In the genomic region with DNA sequence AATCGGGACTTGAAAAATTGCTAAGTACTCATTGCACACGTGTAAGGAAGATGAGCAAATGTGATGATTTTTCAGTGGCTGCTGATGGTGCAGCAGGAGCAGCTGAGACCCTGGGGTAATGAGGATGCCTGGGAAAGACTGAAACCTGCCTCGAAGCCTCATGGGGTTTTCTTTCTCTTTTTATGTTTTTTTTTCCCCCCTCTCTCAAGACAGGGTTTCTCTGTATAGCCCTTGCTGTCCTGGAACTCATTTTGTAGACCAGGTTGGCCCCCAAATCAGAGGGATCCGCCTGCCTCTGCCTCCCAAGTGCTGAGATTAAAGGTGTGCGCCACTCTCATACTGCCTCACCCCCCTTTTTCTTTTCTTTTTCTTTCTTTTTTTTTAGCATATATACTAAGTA, we compare ENCODE assay signal across 29 mouse cellular contexts.
"Had no signal": no experiment of that assay in that cellular context is flagged by ENCODE, and none has a peak within 500 bp of the region (broad histone marks: within the 10 kb centered on the region; RNA-seq: fewer than 3 reads in every experiment).

No protein-coding gene starts in this region.

- H3K9me3 ChIP-seq: heart, embryonic 12.5 days; heart, embryonic 13.5 days; heart, embryonic 15.5 days; hindbrain, embryonic 10.5 days; hindbrain, embryonic 12.5 days; hindbrain, embryonic 13.5 days; hindbrain, embryonic 15.5 days; intestine, embryonic 15.5 days; kidney, embryonic 15.5 days had no signal

- H3K27ac ChIP-seq: heart, embryonic 13.5 days; heart, embryonic 15.5 days; hindbrain, embryonic 10.5 days; hindbrain, embryonic 12.5 days; hindbrain, embryonic 14.5 days; hindbrain, embryonic 15.5 days; hindbrain, postnatal 0 days; intestine, embryonic 15.5 days; kidney, embryonic 15.5 days; kidney, postnatal 0 days; left cerebral cortex, adult 2 months had no signal

- H3K4me2 ChIP-seq: heart, embryonic 11.5 days; heart, embryonic 12.5 days; heart, embryonic 13.5 days; heart, embryonic 15.5 days; hindbrain, embryonic 12.5 days; hindbrain, embryonic 13.5 days; hindbrain, embryonic 14.5 days; hindbrain, embryonic 15.5 days; intestine, embryonic 15.5 days; kidney, embryonic 15.5 days had no signal

- H3K9ac ChIP-seq: heart, embryonic 12.5 days; heart, embryonic 13.5 days; heart, embryonic 15.5 days; hindbrain, embryonic 12.5 days; hindbrain, embryonic 13.5 days; hindbrain, embryonic 14.5 days; hindbrain, embryonic 15.5 days; intestine, embryonic 15.5 days; kidney, embryonic 15.5 days had no signal

- ATAC-seq: hindbrain, embryonic 16.5 days; hindbrain, postnatal 0 days; intestine, embryonic 15.5 days; intestine, embryonic 16.5 days; intestine, postnatal 0 days had no signal

- DNase-seq: heart, postnatal 10 days; heart, postnatal 14 days; heart, postnatal 36 days; heart, postnatal 4 days; kidney, adult 11 months; kidney, adult 2 months; kidney, adult 8-10 months; kidney, adult 9 months; kidney, postnatal 14 days; layer of hippocampus, adult 9-11 months; layer of hippocampus, postnatal 36 days had no signal

- H3K27me3 ChIP-seq: heart, embryonic 12.5 days; heart, embryonic 13.5 days; heart, embryonic 15.5 days; hindbrain, embryonic 12.5 days; hindbrain, embryonic 13.5 days; hindbrain, embryonic 15.5 days; intestine, embryonic 15.5 days; kidney, embryonic 15.5 days had no signal

- H3K4me3 ChIP-seq: heart, embryonic 12.5 days; heart, embryonic 13.5 days; heart, embryonic 15.5 days; hindbrain, embryonic 10.5 days; hindbrain, embryonic 12.5 days; hindbrain, embryonic 13.5 days; hindbrain, embryonic 15.5 days; intestine, embryonic 15.5 days; kidney, embryonic 15.5 days; layer of hippocampus, adult 2 months; left cerebral cortex, adult 2 months had no signal

- H3K36me3 ChIP-seq: heart, embryonic 12.5 days; heart, embryonic 13.5 days; heart, embryonic 15.5 days; hindbrain, embryonic 10.5 days; hindbrain, embryonic 12.5 days; hindbrain, embryonic 13.5 days; hindbrain, embryonic 15.5 days; intestine, embryonic 15.5 days; kidney, embryonic 15.5 days had no signal
